Mouse (Mus musculus): ENCODE measurements around the gene Igf2bp3.

GRCm38 (mm10) chr6:49156826-49157175 is 58.0 kb downstream of the Igf2bp3 start:
- TF ChIP-seq CTCF (IDR thresholded peaks at IDR 0.05; ENCODE audit: borderline replicate concordance, control insufficient read depth, extremely low read depth, insufficient read depth, low read length, poor library complexity), result no peak
- no peak for TF ChIP-seq POLR2A (IDR thresholded peaks at IDR 0.05; ENCODE audit: control insufficient read depth, extremely low read depth, insufficient read depth, low read length, poor library complexity)
